Mouse (Mus musculus) CH12.LX (cell line): ENCODE data around the gene Bicdl2. TPM values are rescaled to one million over a fixed set of nuclear protein-coding genes. Genes with fewer than 3 reads are reported as not detected.

Source experiments
- DNase-seq: peaks from one replicate; pipeline ENCODE4 v3.0.0-alpha.2; 2013; ENCODE audit errors: extremely low read depth
- H3K27ac ChIP-seq: 2 replicates; pipeline ENCODE4 v1.5.1; 2012; ENCODE audit warnings: low read depth, mild to moderate bottlenecking, control low read depth, moderate library complexity; ENCODE audit not compliant: insufficient read depth
- H3K27me3 ChIP-seq: replicated peaks from 2 replicates; pipeline ENCODE3; 2012; ENCODE audit warnings: inconsistent platforms
- H3K36me3 ChIP-seq, 2 experiments: replicated peaks in 1 of 2; 2 replicates each; pipeline versions ENCODE3 to v1.6.1; 2012; ENCODE audit warnings: inconsistent platforms in 1 of 2, low read length in 1 of 2, mild to moderate bottlenecking in 1 of 2, mixed read lengths in 1 of 2, moderate library complexity in 1 of 2; ENCODE audit not compliant: control insufficient read depth in 1 of 2, insufficient read depth in 1 of 2
- H3K4me1 ChIP-seq, 2 experiments: 2 replicates each; pipeline ENCODE4 v1.6.1; 2012; ENCODE audit warnings: inconsistent platforms in 1 of 2, moderate library complexity in 1 of 2; ENCODE audit not compliant: insufficient read depth in 2 of 2, control insufficient read depth in 1 of 2
- H3K4me2 ChIP-seq: 2 replicates; pipeline ENCODE4 v1.6.1; 2012; ENCODE audit warnings: low read depth, mild to moderate bottlenecking, control low read depth; ENCODE audit not compliant: poor library complexity, insufficient read depth, severe bottlenecking
- H3K4me3 ChIP-seq, 3 experiments: fragments of 150-350 bp in 1 of 3; sonication (generic) in 1 of 3; replicated peaks in 1 of 3; 2 replicates each; pipeline versions ENCODE3 to v1.5.1; 2011 to 2012; ENCODE audit warnings: low read depth in 2 of 3, low read length in 2 of 3, mild to moderate bottlenecking in 2 of 3, moderate library complexity in 2 of 3, control low read depth in 1 of 3, improper control_type of control experiment in 1 of 3, inconsistent platforms in 1 of 3, mixed read lengths in 1 of 3; ENCODE audit not compliant: poor library complexity in 1 of 3
- H3K79me2 ChIP-seq: replicated peaks from 2 replicates; pipeline ENCODE4 v1.6.1; 2012; ENCODE audit warnings: mild to moderate bottlenecking, moderate library complexity; ENCODE audit not compliant: control insufficient read depth, poor library complexity, insufficient read depth, severe bottlenecking; ENCODE audit errors: extremely low read depth
- H3K9ac ChIP-seq: 2 replicates; pipeline ENCODE4 v1.6.1; 2012; ENCODE audit warnings: low read depth, mild to moderate bottlenecking, control low read depth, moderate library complexity; ENCODE audit not compliant: insufficient read depth
- H3K9me3 ChIP-seq: replicated peaks from 2 replicates; pipeline ENCODE3; 2012; ENCODE audit warnings: low read length, inconsistent platforms, mixed read lengths
- CHD1 ChIP-seq: IDR thresholded peaks from 2 replicates; pipeline ENCODE4 v1.6.1; 2012; ENCODE audit warnings: low read depth, low read length, improper control_type of control experiment, inconsistent platforms
- CTCF ChIP-seq, 2 experiments: IDR thresholded peaks in 1 of 2; conservative IDR thresholded peaks in 1 of 2; 2 replicates each; pipeline ENCODE4 v1.5.1; 2011 to 2012; ENCODE audit warnings: low read depth in 2 of 2, low read length in 2 of 2, improper control_type of control experiment in 1 of 2, inconsistent platforms in 1 of 2, mild to moderate bottlenecking in 1 of 2, moderate library complexity in 1 of 2
- E2F4 ChIP-seq: IDR thresholded peaks from 2 replicates; pipeline ENCODE4 v1.6.1; 2011; ENCODE audit warnings: low read depth, low read length, improper control_type of control experiment; ENCODE audit not compliant: insufficient replicate concordance
- ETS1 ChIP-seq: conservative IDR thresholded peaks from 2 replicates; pipeline ENCODE4 v1.6.1; 2012; ENCODE audit warnings: low read depth, mild to moderate bottlenecking, inconsistent platforms, low read length, improper control_type of control experiment, moderate library complexity
- IRF4 ChIP-seq: IDR thresholded peaks from 2 replicates; pipeline ENCODE4 v1.6.1; 2014; ENCODE audit warnings: low read depth, mild to moderate bottlenecking, inconsistent platforms, low read length, improper control_type of control experiment
- JUN ChIP-seq: IDR thresholded peaks from 2 replicates; pipeline ENCODE4 v1.6.1; 2011; ENCODE audit warnings: low read depth, mild to moderate bottlenecking, low read length, improper control_type of control experiment, moderate library complexity; ENCODE audit not compliant: insufficient read depth
- JUND ChIP-seq: conservative IDR thresholded peaks from 2 replicates; pipeline ENCODE4 v1.6.1; 2011; ENCODE audit warnings: low read depth, low read length, improper control_type of control experiment
- MAX ChIP-seq: IDR thresholded peaks from 2 replicates; pipeline ENCODE4 v1.6.1; 2011; ENCODE audit warnings: low read length, improper control_type of control experiment
- MYC ChIP-seq: IDR thresholded peaks from 2 replicates; pipeline ENCODE4 v1.6.1; 2011; ENCODE audit warnings: low read depth, mild to moderate bottlenecking, improper control_type of control experiment, low read length
- NELFE ChIP-seq: IDR thresholded peaks from 2 replicates; pipeline ENCODE4 v1.6.1; 2011; ENCODE audit warnings: low read depth, low read length, improper control_type of control experiment
- NRF1 ChIP-seq: IDR thresholded peaks from 2 replicates; pipeline ENCODE4 v1.6.1; 2014; ENCODE audit warnings: low read depth, mild to moderate bottlenecking, inconsistent platforms, low read length, improper control_type of control experiment, moderate library complexity
- PAX5 ChIP-seq: IDR thresholded peaks from 2 replicates; pipeline ENCODE4 v1.6.1; 2012; ENCODE audit warnings: low read length, inconsistent platforms, mixed read lengths
- POLR2A ChIP-seq: IDR thresholded peaks from 2 replicates; pipeline ENCODE4 v1.6.1; 2011; ENCODE audit warnings: low read depth, mild to moderate bottlenecking, improper control_type of control experiment, low read length
- POLR2AphosphoS2 ChIP-seq: IDR thresholded peaks from 2 replicates; pipeline ENCODE4 v1.6.1; 2011; ENCODE audit warnings: low read depth, low read length, improper control_type of control experiment
- RAD21 ChIP-seq: IDR thresholded peaks from 2 replicates; pipeline ENCODE4 v1.6.1; 2011; ENCODE audit warnings: low read depth, mild to moderate bottlenecking, low read length, improper control_type of control experiment, moderate library complexity
- RCOR1 ChIP-seq: conservative IDR thresholded peaks from 2 replicates; pipeline ENCODE4 v1.6.1; 2012; ENCODE audit warnings: low read depth, mild to moderate bottlenecking, inconsistent platforms, low read length, improper control_type of control experiment
- SIN3A ChIP-seq: IDR thresholded peaks from 2 replicates; pipeline ENCODE4 v1.6.1; 2012; ENCODE audit warnings: low read length, improper control_type of control experiment, inconsistent platforms
- TBP ChIP-seq: conservative IDR thresholded peaks from 2 replicates; pipeline ENCODE4 v1.6.1; 2011; ENCODE audit warnings: low read depth, low read length, improper control_type of control experiment
- ZMIZ1 ChIP-seq: IDR thresholded peaks from 2 replicates; pipeline ENCODE4 v1.6.1; 2012; ENCODE audit warnings: low read depth, mild to moderate bottlenecking, inconsistent platforms, low read length, improper control_type of control experiment
- ZNF384 ChIP-seq: IDR thresholded peaks from 2 replicates; pipeline ENCODE4 v1.6.1; 2012; ENCODE audit warnings: low read depth, low read length, improper control_type of control experiment, inconsistent platforms
- dilution Hi-C: fragments of 300-500 bp; cut with MboI; formaldehyde crosslinking; loops from 2 replicates; pipeline ENCODE4 v1.14.3; 2020; ENCODE audit warnings: low sequenced_read_pairs; ENCODE audit not compliant: extremely low pct_unique_long_range_greater_than_20kb, extremely low pct_ligation_motif_present
- in situ Hi-C: fragments of 300-500 bp; cut with MboI; formaldehyde crosslinking; loops from 3 replicates; pipeline ENCODE4 v1.14.3; 2019; ENCODE audit warnings: low sequenced_read_pairs, low pct_ligation_motif_present, low pct_unique_long_range_greater_than_20kb, mixed read lengths
- polyA plus RNA-seq: library from polyadenylated mRNA; unstranded; fragments of >175 nt; gene quantifications from 2 replicates; pipeline ENCODE4 v1.2.1, GENCODE M21; 2012; ENCODE audit warnings: low read depth; ENCODE audit not compliant: insufficient read length
- total RNA-seq, 2 experiments: library from RNA; depleted of rRNA; stranded (reverse); fragments of 300-350 nt in 1 of 2; fragments of >200 nt in 1 of 2; gene quantifications; 2 replicates each; pipeline ENCODE4 v1.2.3; 2012 to 2014

Gene Bicdl2
- total and polyA plus RNA-seq, 3 experiments, result not detected

DNA sequence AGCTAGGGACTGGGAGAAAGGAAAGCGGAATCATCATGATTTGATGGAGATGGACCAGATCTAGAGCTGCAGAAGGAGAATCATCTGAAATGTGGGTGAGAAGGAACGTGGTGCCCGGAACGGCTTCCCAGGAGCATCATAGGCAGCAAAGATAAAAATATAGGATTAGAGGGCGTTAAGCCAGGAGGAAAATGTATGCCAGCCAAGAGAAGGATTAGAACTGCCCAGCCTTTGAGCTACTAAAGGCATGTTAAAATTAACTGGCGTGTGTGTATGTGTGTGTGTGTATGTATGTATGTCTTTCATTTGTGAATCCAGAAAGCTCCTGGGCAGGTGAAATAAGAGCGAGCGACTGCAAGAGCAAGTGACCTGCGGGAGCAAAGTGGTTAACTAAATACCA, 43.0 kb downstream of the Bicdl2 start:
- H3K79me2 ChIP-seq, result no peaks in the 10 kb centered on the region
- H3K27me3 ChIP-seq, result peaks cover 86% of the 10 kb centered on the region
- H3K9ac ChIP-seq, result no peak overlapping the region
- peaks cover 5 to 9% of the 10 kb centered on the region in 2 experiments for H3K4me1 ChIP-seq
- in situ Hi-C loops (loop anchor here (5.0 kb wide), 1 partner anchor 41 kb away; the partner anchor contains the start of gene Bicdl2), dilution Hi-C loops (no loop called here)
- H3K4me2 ChIP-seq, result no peak overlapping the region
- H3K27ac ChIP-seq, result no peak overlapping the region
- H3K36me3 ChIP-seq, result no peaks in the 10 kb centered on the region
- no peak overlapping the region for H3K4me3 ChIP-seq
- TF ChIP-seq JUN, result no peak
- TF ChIP-seq SIN3A, result no peak
- TF ChIP-seq MAX, result no peak
- TF ChIP-seq RAD21, result no peak
- TF ChIP-seq NRF1, result no peak
- no peak for TF ChIP-seq POLR2AphosphoS2
- TF ChIP-seq ETS1, result no peak
- no peak for TF ChIP-seq MYC
- no peak for TF ChIP-seq RCOR1
- no peak for TF ChIP-seq IRF4
- TF ChIP-seq E2F4, result no peak
- TF ChIP-seq JUND, result no peak
- TF ChIP-seq CHD1, result no peak
- TF ChIP-seq POLR2A, result no peak
- TF ChIP-seq TBP, result no peak
- TF ChIP-seq ZNF384, result no peak
- no peak for TF ChIP-seq PAX5
- DNase-seq, result no peak
- no peaks in the 10 kb centered on the region for H3K9me3 ChIP-seq

DNA sequence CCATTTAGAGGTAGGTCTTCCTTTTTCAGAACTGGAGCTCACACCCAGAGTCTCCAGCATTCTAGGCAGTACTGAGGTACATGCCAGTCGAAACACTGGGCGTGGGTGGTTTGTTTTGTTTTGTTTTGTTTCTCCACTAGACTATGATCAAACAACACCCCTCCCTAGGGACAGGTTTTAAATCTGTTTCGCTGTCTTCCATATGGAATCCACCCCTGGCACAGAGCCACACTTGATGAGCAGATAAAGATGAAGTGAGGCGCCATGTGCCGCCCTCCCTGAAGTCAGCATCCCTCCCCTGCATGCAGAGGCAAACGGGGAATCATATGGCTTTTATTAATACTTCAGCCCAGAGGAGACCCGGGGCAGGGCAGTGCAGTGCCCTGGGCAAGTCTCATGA, 44.4 kb downstream of the Bicdl2 start:
- Histone ChIP-seq H3K4me2 (no peak overlapping the region), H3K27me3 (peaks cover 81% of the 10 kb centered on the region), H3K9ac (no peak overlapping the region), H3K79me2 (no peaks in the 10 kb centered on the region), H3K36me3 (no peaks in the 10 kb centered on the region), H3K4me3 (no peak overlapping the region), H3K27ac (no peak overlapping the region), H3K4me1 (peaks cover 0 to 6% of the 10 kb centered on the region in 2 experiments; a peak in 2 of 4 replicates), H3K9me3 (no peaks in the 10 kb centered on the region)
- in situ Hi-C loops (loop anchor here (5.0 kb wide), 2 partner anchors 42 to 127 kb away; partner anchors contain the start of gene Bicdl2), dilution Hi-C loops (no loop called here)
- no peak for DNase-seq
- TF ChIP-seq NELFE, result no peak
- no peak for TF ChIP-seq TBP
- TF ChIP-seq POLR2A, result no peak
- no peak for TF ChIP-seq POLR2AphosphoS2
- TF ChIP-seq CHD1, result no peak
- TF ChIP-seq ZMIZ1, result no peak
- TF ChIP-seq RAD21, result no peak
- no peak for TF ChIP-seq CTCF (conservative IDR thresholded peaks at IDR 0.05 in 1 of 2, IDR thresholded peaks at IDR 0.05 in 1 of 2; ENCODE audit: low read depth in 2 of 2, low read length in 2 of 2)
